ENCODE assay signal across 9 mouse cellular contexts in genomic region chr6:114970895-114971294, GRCm38 (mm10). TPM values are rescaled to one million over a fixed set of nuclear protein-coding genes. Genes with fewer than 3 reads are reported as not detected.
A peak's percentile ranks its signal among the peaks of the same experiment; 100 is the strongest.
DNase-seq lines count a peak whose midpoint lies in the region; ATAC-seq and TF ChIP-seq lines count a peak whose summit lies in the region.
"Had no signal": no experiment of that assay in that cellular context is flagged by ENCODE, and none has a peak within 500 bp of the region (broad histone marks: within the 10 kb centered on the region; RNA-seq: fewer than 3 reads in every experiment).

No protein-coding gene starts in this region.

- H3K36me3 ChIP-seq in ES-Bruce4 (ENCODE audit: control insufficient read depth, insufficient read depth, low read length, poor library complexity, severe bottlenecking): no peaks in the 10 kb centered on the region
- no peaks in the 10 kb centered on the region for H3K36me3 ChIP-seq in embryonic facial prominence, embryonic 15.5 days
- H3K36me3 ChIP-seq: midbrain, embryonic 12.5 days had no signal

- intact Hi-C loops in left cerebral cortex, adult 2 months (cut with DNase I): no loop called here
- intact Hi-C loops in left cerebral cortex, postnatal 25 days (cut with DNase I): loop anchor here (2.0 kb wide), 1 partner anchor 36 kb away; no protein-coding TSS in a partner anchor
- intact Hi-C loops in heart, postnatal 10 days (cut with DNase I): no loop called here

- H3K4me2 ChIP-seq in embryonic facial prominence, embryonic 15.5 days (replicated peaks): no peak overlapping the region
- H3K4me2 ChIP-seq: midbrain, embryonic 12.5 days had no signal

- no peak overlapping the region for H3K4me3 ChIP-seq in left cerebral cortex, adult 2 months
- no peak overlapping the region for H3K4me3 ChIP-seq in ES-Bruce4 (ENCODE audit: low read depth, low read length)
- no peak overlapping the region for H3K4me3 ChIP-seq in embryonic facial prominence, embryonic 15.5 days (replicated peaks)
- H3K4me3 ChIP-seq: midbrain, embryonic 12.5 days had no signal

- peak; percentile 38 for TF ChIP-seq CTCF in left cerebral cortex, adult 2 months (IDR thresholded peaks at IDR 0.05)
- TF ChIP-seq CTCF in ES-Bruce4 (IDR thresholded peaks at IDR 0.05; ENCODE audit: low read depth, low read length): peak; percentile 67

- H3K9me3 ChIP-seq in ES-Bruce4 (replicated peaks; ENCODE audit: control insufficient read depth, insufficient read depth, low read length, poor library complexity, severe bottlenecking): no peaks in the 10 kb centered on the region
- no peaks in the 10 kb centered on the region for H3K9me3 ChIP-seq in embryonic facial prominence, embryonic 15.5 days (replicated peaks)
- H3K9me3 ChIP-seq: midbrain, embryonic 12.5 days had no signal

- ATAC-seq in embryonic facial prominence, embryonic 15.5 days (ENCODE audit: insufficient number of reproducible peaks, low FRiP score, low TSS enrichment, low read depth): no peak

- no peak for TF ChIP-seq EP300 in ES-Bruce4 (IDR thresholded peaks at IDR 0.05; ENCODE audit: insufficient read depth, low read depth, low read length)

- TF ChIP-seq POLR2A in ES-Bruce4 (IDR thresholded peaks at IDR 0.05; ENCODE audit: insufficient read depth, low read length): no peak

- no peaks in the 10 kb centered on the region for H3K4me1 ChIP-seq in ES-Bruce4 (ENCODE audit: control insufficient read depth, insufficient read depth, low read length)
- peaks cover 36% of the 10 kb centered on the region for H3K4me1 ChIP-seq in embryonic facial prominence, embryonic 15.5 days

- DNase-seq in left cerebral cortex, adult 2 months (ENCODE audit: extremely low spot score in 1 of 2, low spot score in 2 of 2): no peak
- DNase-seq in left cerebral cortex, postnatal 25 days (ENCODE audit: low spot score in 2 of 2): no peak
- DNase-seq in B cell, adult 2 months: peak; percentile 44 to 46
- DNase-seq in heart, postnatal 10 days: no peak
- DNase-seq in right cerebral cortex, postnatal 4 days: no peak
- DNase-seq: adrenal gland, postnatal 10 days had no signal

- no peak overlapping the region for H3K9ac ChIP-seq in ES-Bruce4 (ENCODE audit: low read depth, poor library complexity, severe bottlenecking)
- H3K9ac ChIP-seq in embryonic facial prominence, embryonic 15.5 days: no peak overlapping the region
- H3K9ac ChIP-seq: midbrain, embryonic 12.5 days had no signal

- 68% methylated on average over 5 of the region's 5 CpGs for WGBS in embryonic facial prominence, embryonic 15.5 days

- no peak overlapping the region for H3K27ac ChIP-seq in left cerebral cortex, adult 2 months
- no peak overlapping the region for H3K27ac ChIP-seq in ES-Bruce4 (ENCODE audit: insufficient read depth, low read length)
- peak overlapping the region; percentile 94 for H3K27ac ChIP-seq in embryonic facial prominence, embryonic 15.5 days (replicated peaks)
- H3K27ac ChIP-seq: midbrain, embryonic 12.5 days had no signal

- no peaks in the 10 kb centered on the region for H3K27me3 ChIP-seq in ES-Bruce4 (ENCODE audit: control insufficient read depth, insufficient read depth, low read length, poor library complexity, severe bottlenecking)
- no peaks in the 10 kb centered on the region for H3K27me3 ChIP-seq in embryonic facial prominence, embryonic 15.5 days

RNA-seq across cellular contexts. Expression of gene Vgll4, which starts 1.1 kb away (rescaled TPM):
- 10 to 100 TPM; 61.4 to 63.8 TPM for total RNA-seq in left cerebral cortex, adult 2 months (2021)
- total RNA-seq in left cerebral cortex, postnatal 25 days (2021): 10 to 100 TPM; 50.7 to 62.5 TPM
- 37.3 and 39.2 TPM in 2 replicates for polyA plus RNA-seq in ES-Bruce4 (2011; ENCODE audit: insufficient read depth, insufficient read length, low read depth, missing spikeins)
- 141 and 143 TPM in 2 replicates for polyA plus RNA-seq in embryonic facial prominence, embryonic 15.5 days (2015; fragmentation: Nextera tagmentation; extraction: Ambion mirVana)
- 10 to 100 TPM; 35.9 to 42.5 TPM for total RNA-seq in heart, postnatal 10 days (2021)

Comparison
In these comparisons a context has a peak if more than half of its experiments do, and no peak if none do; other contexts are left out.
1. DNase-seq: peak in B cell, adult 2 months (2 of 2); none in left cerebral cortex, adult 2 months (0 of 2), left cerebral cortex, postnatal 25 days (0 of 2), heart, postnatal 10 days (0 of 2) and right cerebral cortex, postnatal 4 days (single experiment).